Mouse (Mus musculus): ENCODE data around the gene Gm47841.

GRCm38 (mm10) chr15:101091551-101091950 lies 44.4 kb upstream of the Gm47841 start:
- TF ChIP-seq CTCF (IDR thresholded peaks at IDR 0.05): no peak
- TF ChIP-seq EP300 (IDR thresholded peaks at IDR 0.05): no peak
